Mouse (Mus musculus) brain, embryonic 14.5 days (tissue): ENCODE data around the gene Zkscan17. TPM values are rescaled to one million over a fixed set of nuclear protein-coding genes. Genes with fewer than 3 reads are reported as not detected.
"Not testable (repeated sequence)": the region's sequence is repeated elsewhere in the genome, so short reads cannot be mapped to it uniquely, and the experiment has no call there.

Experiments used
- DNase-seq: peaks from one replicate; pipeline ENCODE4 v3.0.0-alpha.2; 2011; ENCODE audit warnings: low read depth
- CTCF ChIP-seq: fragments of 200-500 bp; IDR thresholded peaks from 2 replicates; pipeline ENCODE4 v1.5.1; 2012; ENCODE audit warnings: inconsistent platforms, mild to moderate bottlenecking, moderate library complexity, borderline replicate concordance; ENCODE audit not compliant: insufficient read depth, insufficient read length; ENCODE audit errors: extremely low read depth
- POLR2A ChIP-seq: fragments of 200-500 bp; IDR thresholded peaks from 2 replicates; pipeline ENCODE4 v1.6.1; 2012; ENCODE audit warnings: mild to moderate bottlenecking, inconsistent platforms, borderline replicate concordance; ENCODE audit not compliant: poor library complexity, insufficient read depth, insufficient read length, severe bottlenecking; ENCODE audit errors: extremely low read depth
- polyA plus RNA-seq: library from polyadenylated mRNA; depleted of rRNA; stranded (reverse); fragments of >200 nt; gene quantifications from 2 replicates; pipeline ENCODE4 v1.2.3, GENCODE M21; 2012; rRNA removed

Zkscan17 gene
- polyA plus RNA-seq = 12.6 and 16.4 TPM in 2 replicates

- DNase-seq = peak; percentile 35
- TF ChIP-seq POLR2A (no peak), CTCF (peak; percentile 37; the same call in 1 of the 2 replicates)
Measured at GRCm38 (mm10) chr11:59526472-59527080, at the start of gene Zkscan17. TSS of gene Zkscan17 (minus strand) at chr11:59526751.

GRCm38 (mm10) chr11:59576135-59576534, 49.6 kb upstream of the Zkscan17 start, which contains the start of gene Olfr222:
TSS of gene Olfr222 (minus strand) at chr11:59576235.
- not testable (repeated sequence) for DNase-seq

- TF ChIP-seq CTCF = no peak
- TF ChIP-seq POLR2A = no peak
- DNase-seq = peak; percentile 3
Measured at GRCm38 (mm10) chr11:59575726-59576125, 49.2 kb upstream of the Zkscan17 start.

- TF ChIP-seq POLR2A (no peak), CTCF (peak; percentile 52; the same call in 1 of the 2 replicates)
- DNase-seq = peak; percentile 3
Measured at GRCm38 (mm10) chr11:59569306-59569705, 42.8 kb upstream of the Zkscan17 start.

- no peak for DNase-seq
- TF ChIP-seq POLR2A = no peak
- TF ChIP-seq CTCF = no peak
Measured at GRCm38 (mm10) chr11:59562837-59563236, 36.3 kb upstream of the Zkscan17 start.

GRCm38 (mm10) chr11:59562336-59562735, 35.8 kb upstream of the Zkscan17 start:
- TF ChIP-seq CTCF (no peak), POLR2A (no peak)
- DNase-seq = no peak

- no peak for TF ChIP-seq CTCF
- TF ChIP-seq POLR2A = no peak
- no peak for DNase-seq
Measured at GRCm38 (mm10) chr11:59560906-59561305, 34.4 kb upstream of the Zkscan17 start.

GRCm38 (mm10) chr11:59554535-59554934, 28.0 kb upstream of the Zkscan17 start:
- TF ChIP-seq POLR2A (no peak), CTCF (no peak)
- DNase-seq = no peak

- TF ChIP-seq POLR2A (no peak), CTCF (no peak)
- DNase-seq = no peak
Measured at GRCm38 (mm10) chr11:59554127-59554526, 27.6 kb upstream of the Zkscan17 start.

- TF ChIP-seq POLR2A (no peak), CTCF (no peak)
- DNase-seq = no peak
Measured at GRCm38 (mm10) chr11:59544005-59544404, 17.5 kb upstream of the Zkscan17 start.

- no peak for TF ChIP-seq CTCF
- TF ChIP-seq POLR2A = no peak
Measured at GRCm38 (mm10) chr11:59543376-59543775, 16.8 kb upstream of the Zkscan17 start.

GRCm38 (mm10) chr11:59542442-59542841, 15.9 kb upstream of the Zkscan17 start:
- TF ChIP-seq POLR2A (no peak), CTCF (no peak)
- no peak for DNase-seq

More at GRCm38 (mm10) chr11:59543376-59543775, 16.8 kb upstream of the Zkscan17 start:
- no peak for DNase-seq

- no peak for DNase-seq
- TF ChIP-seq POLR2A = no peak
- TF ChIP-seq CTCF = no peak
Measured at GRCm38 (mm10) chr11:59541324-59541723, 14.8 kb upstream of the Zkscan17 start, which contains the start of gene Nlrp3. TSS of gene Nlrp3 (plus strand) at chr11:59541568.

- TF ChIP-seq POLR2A (no peak), CTCF (no peak)
- no peak for DNase-seq
Measured at GRCm38 (mm10) chr11:59540123-59540522, 13.6 kb upstream of the Zkscan17 start.
